Mouse (Mus musculus) kidney, postnatal 36 days (tissue): ENCODE measurements around the gene Pcbp3.
A peak's percentile ranks its signal among the peaks of the same experiment; 100 is the strongest.
"Not testable (repeated sequence)": the region's sequence is repeated elsewhere in the genome, so short reads cannot be mapped to it uniquely, and the experiment has no call there.

Experiments used
- DNase-seq, 2 experiments: peaks; one replicate each; pipeline ENCODE4 v3.0.0; 2021 to 2022; ENCODE audit warnings: mixed read lengths in 2 of 2

Pcbp3 gene

DNA sequence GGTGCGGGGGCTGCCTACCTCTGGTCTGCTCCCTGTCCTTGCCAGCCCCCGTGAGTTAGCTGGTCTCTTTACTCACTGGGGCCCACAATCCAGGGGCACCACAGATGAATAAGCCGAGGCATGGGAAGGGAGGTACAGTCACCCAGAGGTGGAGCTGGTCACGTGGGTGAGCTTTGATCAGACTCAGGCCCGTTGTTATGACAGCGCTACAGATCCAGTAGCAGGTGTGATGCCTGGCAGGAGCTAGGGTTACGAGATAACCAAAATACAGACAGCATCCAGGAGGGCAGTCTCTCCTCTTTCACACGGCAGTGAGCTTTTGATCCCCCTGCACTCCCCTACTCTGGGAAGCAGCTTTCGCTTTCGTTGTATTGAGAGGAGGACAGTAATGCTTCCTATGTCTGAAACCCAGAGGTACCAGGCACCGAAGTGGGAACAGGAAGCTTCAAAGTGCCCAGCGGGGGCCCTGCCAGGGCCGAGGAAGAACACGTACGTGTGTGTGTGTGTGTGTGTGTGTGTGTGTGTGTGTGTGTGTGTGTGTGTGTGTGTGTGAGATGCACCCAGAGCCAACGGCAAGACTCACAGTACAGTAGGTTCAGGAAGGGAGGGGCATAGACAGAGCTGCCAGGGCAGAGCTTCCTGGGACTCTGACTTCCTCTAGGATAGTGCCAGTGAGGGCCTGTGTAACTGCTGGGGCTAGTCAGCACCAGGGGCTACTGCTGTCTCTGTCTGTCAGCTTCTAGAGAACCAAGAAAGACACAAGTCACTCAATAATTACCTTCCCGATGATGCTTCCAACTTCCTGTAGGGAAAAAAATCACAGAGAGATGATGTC is 162.7 kb downstream of the Pcbp3 start:
- DNase-seq: no peak

DNA sequence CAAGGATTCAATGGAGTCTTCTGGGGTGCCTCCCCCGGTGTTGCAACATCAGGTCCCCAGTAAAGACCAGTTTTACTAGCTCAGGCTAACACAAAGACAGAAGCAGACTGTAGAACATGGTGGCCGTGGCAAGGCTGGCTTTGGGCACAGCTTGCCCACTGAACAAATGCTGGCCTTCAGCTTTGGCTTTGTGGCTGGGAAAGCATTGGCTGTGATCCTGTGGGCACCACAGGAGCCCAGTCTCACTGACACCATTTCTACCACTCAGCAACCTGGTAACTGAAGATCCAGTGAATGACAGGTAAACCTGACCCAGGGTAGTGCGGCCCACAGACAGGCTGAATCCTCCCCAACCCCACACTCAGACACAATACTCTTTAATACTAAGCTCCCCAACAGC is 167.6 kb downstream of the Pcbp3 start:
- DNase-seq: no peak

DNA sequence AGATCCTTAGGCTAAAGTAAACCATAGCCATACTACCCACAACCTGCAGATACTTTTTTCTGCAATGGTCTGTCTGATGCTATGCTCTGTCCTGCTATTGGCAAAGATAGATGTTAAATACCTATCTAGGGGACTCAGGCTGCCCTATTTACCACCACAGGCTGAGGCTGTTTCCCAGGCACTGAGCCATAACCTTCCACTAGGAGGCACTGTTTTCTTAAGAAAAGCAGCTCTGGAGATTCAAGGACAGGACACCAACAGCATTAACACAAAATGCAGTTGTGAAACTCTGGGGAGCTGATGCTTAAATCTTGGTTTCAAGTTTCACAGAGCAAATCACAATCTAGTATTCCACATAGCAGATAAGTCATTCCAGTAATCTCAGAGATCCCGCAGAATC is 170.2 kb downstream of the Pcbp3 start:
- DNase-seq: peak; percentile 45 to 66

DNA sequence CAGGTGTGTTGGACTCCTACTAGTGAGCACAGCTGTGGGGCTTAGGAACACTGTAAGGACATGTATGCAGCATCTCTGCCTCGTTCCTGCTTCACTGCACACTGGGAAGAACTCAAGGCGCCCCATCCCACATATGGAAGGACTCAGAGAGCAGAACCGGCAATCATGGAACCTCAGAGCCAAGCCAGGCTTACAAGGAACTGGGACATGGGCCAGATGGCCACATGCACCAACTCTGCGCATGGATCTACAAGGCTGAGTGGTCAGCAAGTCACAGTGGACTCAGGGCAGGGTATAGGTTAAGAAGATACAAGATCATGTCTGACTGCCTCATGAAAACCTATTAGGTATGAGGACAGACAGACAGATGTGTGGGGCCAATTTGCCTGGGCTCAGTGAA is 171.8 kb downstream of the Pcbp3 start:
- DNase-seq: no peak

- DNase-seq: no peak
Measured at GRCm38 (mm10) chr10:76785312-76785711, 176.4 kb downstream of the Pcbp3 start.

GRCm38 (mm10) chr10:76779225-76779624 is 182.5 kb downstream of the Pcbp3 start:
- no peak for DNase-seq

- no peak for DNase-seq
Measured at GRCm38 (mm10) chr10:76771624-76772023, 190.1 kb downstream of the Pcbp3 start.

- no peak for DNase-seq
Measured at GRCm38 (mm10) chr10:76771086-76771485, 190.6 kb downstream of the Pcbp3 start.

DNA sequence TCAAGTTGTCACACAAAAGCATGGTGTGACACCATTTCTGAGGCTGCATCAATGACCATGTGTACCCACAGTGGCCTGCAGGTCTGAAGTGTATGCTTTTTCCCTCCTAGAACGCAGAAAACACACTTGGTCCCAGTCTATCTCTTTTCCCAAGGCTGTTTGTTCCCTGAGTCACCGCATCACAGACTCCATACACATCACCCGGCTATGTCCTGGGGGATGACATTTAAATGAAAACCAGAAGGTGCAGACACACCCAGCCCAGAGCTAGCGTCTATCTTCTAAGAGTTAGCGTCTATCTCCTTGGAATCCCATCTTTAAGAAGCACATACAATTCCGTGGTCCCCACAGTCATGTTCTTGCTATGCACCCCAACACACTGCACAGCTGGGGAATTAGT is 192.1 kb downstream of the Pcbp3 start:
- no peak for DNase-seq

DNA sequence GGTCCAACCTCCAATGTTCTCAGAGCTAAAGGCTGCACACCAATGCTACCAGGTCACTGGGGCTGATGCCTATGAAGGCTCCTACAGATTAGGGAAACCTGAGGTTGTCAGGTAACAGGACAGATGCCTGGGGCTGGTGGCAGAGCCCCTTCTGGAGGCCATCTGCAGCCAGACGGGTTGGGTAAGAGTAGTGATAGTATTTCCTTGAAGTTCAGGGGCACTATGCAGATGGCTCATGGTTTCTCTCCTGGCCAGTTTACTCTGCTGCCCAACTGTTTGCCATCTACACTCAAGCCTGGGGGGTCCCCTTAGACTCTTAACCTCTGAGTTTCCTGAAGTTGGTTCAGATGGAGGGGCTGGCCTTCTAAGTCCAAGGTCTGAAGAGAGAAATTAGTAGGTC is 195.5 kb downstream of the Pcbp3 start:
- no peak for DNase-seq

GRCm38 (mm10) chr10:76764927-76765326 is 196.8 kb downstream of the Pcbp3 start:
- no peak for DNase-seq

DNA sequence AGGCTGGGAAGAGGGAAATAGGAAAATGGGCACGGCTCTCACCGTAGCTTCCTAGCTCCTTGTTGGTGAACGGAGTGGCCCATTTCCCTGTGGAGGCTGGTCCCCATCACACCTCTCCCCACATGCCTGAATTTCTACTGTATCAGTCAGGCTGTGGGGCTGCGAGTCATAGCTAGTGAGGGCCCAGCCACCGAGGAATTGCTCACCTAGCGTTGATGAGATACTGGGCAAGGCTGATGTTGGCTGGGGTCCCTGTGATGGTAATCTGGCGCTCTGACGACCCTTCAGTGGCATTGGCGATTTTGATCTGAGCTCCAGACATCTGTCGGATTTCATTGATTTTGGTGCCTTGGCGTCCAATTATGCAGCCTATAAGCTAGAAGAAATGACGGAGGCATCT is 198.7 kb downstream of the Pcbp3 start:
- no peak for DNase-seq

DNA sequence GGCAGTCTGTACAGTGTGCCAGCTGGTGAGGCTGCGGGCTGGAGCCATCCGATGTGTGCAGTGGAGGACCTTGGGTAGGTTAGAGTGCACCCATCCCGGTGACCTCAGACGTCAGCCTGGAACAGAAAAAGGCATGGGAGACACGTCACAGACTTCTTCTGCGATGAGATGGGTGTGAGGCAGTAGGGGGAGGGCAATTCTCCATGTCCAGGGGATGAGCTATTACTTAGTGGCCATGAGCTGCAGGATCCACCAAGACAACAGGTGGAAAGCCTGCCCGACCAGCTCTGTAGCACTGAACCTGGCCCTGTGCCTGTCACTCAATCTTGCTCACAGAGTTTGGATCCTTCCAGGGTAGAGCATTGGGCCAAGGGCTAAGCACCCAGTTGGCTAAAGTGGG is 199.3 kb downstream of the Pcbp3 start:
- no peak for DNase-seq

- no peak for DNase-seq
Measured at GRCm38 (mm10) chr10:76759878-76760277, 201.8 kb downstream of the Pcbp3 start.

- DNase-seq: no peak
Measured at GRCm38 (mm10) chr10:76753640-76754039, 208.0 kb downstream of the Pcbp3 start.

GRCm38 (mm10) chr10:76744267-76744666 is 217.4 kb downstream of the Pcbp3 start:
- not testable (repeated sequence) for DNase-seq

GRCm38 (mm10) chr10:76736764-76737163 is 224.9 kb downstream of the Pcbp3 start:
- no peak for DNase-seq

- DNase-seq: peak; percentile 71 to 89
Measured at GRCm38 (mm10) chr10:76734979-76735378, 226.7 kb downstream of the Pcbp3 start.

DNA sequence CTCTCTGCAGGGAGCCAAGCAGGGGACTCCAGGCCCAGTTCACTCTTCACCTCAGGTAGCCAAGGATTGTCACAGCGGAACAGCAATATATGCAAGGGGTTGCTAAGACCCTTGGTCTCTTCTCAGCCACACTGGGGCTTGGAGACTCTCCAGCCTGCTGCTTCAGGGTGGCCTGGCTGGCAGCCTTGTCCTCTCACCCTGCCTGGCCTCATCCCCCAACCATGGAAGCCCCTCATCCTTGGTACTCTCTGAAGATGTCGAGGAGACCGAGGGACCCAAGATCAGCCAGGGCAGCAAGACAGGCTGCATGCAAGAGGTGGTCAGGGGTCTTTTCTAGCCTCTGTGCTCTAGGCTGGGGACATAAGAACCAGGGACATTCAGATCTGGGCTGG is 228.0 kb downstream of the Pcbp3 start:
- no peak for DNase-seq

- DNase-seq: peak; percentile 26 to 78
Measured at GRCm38 (mm10) chr10:76732881-76733676, 228.6 kb downstream of the Pcbp3 start.

DNA sequence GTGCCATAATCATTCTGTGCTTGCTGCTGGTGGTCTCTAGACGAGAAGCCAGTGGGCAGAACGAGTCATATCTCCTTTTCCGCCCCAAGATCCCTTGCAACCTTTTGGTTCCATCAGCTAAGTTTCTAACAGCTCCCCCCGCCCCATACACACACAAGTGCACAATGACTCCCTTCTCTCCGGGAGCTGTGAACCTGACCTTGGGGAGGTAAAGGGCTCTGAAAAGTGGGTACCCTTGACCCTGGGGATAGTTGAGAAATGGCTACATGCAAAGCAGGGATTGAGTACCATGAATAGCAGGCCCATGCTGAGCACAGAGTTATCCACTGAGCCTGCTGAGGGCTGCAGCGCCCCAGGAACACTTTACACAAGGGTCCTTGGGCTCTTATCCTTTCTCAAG is 229.3 kb downstream of the Pcbp3 start:
- no peak for DNase-seq

- DNase-seq: peak; percentile 11 to 18
Measured at GRCm38 (mm10) chr10:76731621-76732239, 230.0 kb downstream of the Pcbp3 start.
